Mouse (Mus musculus) embryo, embryonic 11 days (tissue): Measurements from ENCODE around the gene Plch1.

Experiments used
- DNase-seq: peaks from one replicate; pipeline ENCODE4 v3.0.0-alpha.2; 2015

The Plch1 gene

GRCm38 (mm10) chr3:63852828-63853227 lies 46.4 kb downstream of the Plch1 start:
- no peak for DNase-seq

DNA sequence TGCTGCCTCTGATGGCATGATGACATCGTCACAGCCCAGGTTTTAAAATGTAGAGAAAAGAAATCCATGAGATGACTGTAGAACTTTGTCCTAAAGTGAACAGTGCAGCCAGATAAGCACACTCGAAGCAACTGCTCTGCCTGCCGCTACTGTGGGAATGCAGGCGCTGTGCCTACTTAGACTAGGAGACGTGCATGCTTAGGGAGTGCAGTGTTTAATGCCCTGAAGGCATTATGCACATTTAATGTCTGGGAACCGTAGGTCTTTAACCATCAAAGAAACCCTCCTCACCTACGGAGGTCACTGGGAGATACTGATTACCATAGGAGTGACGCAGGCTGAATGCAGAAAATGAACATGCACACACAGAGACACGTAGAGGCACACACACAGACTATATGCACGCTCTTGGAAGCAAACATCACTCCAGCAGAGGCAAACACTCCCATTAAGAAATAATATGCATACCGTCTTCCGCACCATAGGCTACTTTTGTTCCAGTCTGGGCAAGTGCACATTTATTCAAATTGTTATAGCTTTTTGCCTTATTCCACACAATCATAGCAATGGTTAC lies 48.1 kb downstream of the Plch1 start:
- no peak for DNase-seq

GRCm38 (mm10) chr3:63849765-63850346 lies 49.4 kb downstream of the Plch1 start:
- no peak for DNase-seq

DNA sequence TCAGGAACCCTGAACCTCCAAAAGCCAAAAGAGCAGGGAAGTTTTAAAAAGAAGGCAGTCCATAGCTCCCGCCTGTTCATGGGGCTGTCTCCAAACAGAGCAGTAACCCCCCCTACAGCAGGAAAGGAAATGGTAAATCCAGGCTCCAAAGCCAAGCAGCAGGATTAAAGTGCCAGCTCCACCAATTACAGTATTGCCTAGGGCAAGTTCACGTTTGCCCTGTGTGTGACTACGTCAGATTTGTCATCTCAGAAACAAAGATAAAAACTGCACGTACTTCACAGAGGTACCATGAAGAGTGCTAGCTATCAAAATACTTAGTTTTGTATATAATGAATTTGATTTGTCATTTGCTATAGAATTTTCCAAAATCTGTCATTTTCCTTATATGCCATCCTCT lies 55.1 kb downstream of the Plch1 start:
- peak; percentile 20 for DNase-seq

GRCm38 (mm10) chr3:63842436-63842835 lies 56.8 kb downstream of the Plch1 start:
- DNase-seq = peak; percentile 22

DNA sequence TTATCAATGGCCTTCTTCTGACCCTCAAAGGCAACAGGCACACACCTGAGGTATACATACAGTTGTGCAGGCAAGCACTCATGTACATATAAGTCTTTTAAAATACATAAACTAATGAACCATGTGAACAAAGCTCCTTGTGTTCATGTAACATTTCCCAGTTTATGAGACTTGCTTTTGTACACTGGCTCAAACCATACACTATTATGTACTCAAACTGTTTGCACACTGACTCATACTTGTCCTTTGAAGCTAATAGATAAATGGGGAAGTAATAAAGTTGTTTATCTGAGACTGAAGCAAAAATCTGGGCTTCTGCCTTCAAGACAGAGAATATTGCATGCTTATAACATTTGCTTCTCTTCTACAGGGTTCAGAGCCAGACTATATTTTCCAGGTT lies 61.5 kb downstream of the Plch1 start:
- DNase-seq = no peak

- DNase-seq = no peak
These were observed 62.2 kb downstream of the Plch1 start for GRCm38 (mm10) chr3:63836937-63837632.

DNA sequence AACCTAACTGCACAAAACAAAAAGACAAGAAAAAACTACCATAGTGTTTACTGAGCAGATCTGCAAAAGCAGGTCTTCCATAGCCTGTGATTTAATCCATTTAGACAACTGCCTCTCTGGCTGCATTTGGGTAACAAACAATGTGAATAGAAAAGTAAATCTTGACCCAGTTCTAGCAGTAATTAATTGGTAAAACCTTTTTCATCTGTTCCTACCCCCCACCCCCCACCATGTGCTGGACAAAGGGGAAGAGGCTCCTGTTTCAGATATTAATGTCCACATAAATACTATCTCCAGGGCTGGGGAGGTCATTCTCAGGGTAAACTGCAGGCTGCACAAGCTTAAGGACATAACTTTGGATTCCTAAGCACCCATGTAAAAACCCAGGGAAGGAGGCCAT lies 63.5 kb downstream of the Plch1 start:
- DNase-seq = no peak

- DNase-seq = no peak
These were observed 75.3 kb downstream of the Plch1 start for GRCm38 (mm10) chr3:63823874-63824400.

DNA sequence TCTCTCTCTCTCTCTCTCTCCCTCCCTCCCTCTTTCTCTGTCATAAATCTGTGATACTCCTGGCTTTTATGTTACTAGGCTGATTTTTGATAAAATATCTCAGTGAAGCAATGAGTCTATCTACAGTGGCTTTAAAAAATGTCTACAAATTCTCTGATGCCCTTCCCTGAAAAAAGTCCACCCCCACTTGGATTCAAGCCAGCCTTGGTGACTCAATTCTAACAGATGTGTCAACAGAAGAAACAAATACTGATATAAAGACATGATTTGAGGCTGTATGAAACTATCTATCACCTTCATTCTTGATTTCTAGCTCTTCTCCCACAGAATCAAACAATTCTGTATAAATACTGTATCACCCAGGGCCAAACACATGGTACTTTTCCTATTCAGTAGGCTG lies 76.6 kb downstream of the Plch1 start:
- no peak for DNase-seq

GRCm38 (mm10) chr3:63815131-63815530 lies 84.1 kb downstream of the Plch1 start:
- no peak for DNase-seq

DNA sequence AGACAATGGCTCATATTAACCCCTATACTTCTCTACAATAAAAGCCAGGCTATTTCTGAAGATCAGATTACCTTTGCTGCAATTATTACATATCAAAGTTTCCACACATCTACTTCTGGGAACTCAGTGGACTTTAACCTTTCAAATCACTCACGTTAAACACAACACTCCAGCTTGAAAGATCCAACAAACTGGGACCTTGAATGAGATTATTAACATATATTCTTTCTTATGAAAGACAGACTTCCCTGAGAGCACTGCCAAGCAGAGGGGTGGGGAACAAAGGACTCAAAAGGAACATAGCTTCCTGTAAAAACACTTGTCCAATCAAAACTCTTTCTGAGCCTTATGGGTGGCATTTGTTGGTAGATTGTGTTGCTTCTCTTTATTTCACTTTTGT lies 85.1 kb downstream of the Plch1 start:
- DNase-seq = no peak

DNA sequence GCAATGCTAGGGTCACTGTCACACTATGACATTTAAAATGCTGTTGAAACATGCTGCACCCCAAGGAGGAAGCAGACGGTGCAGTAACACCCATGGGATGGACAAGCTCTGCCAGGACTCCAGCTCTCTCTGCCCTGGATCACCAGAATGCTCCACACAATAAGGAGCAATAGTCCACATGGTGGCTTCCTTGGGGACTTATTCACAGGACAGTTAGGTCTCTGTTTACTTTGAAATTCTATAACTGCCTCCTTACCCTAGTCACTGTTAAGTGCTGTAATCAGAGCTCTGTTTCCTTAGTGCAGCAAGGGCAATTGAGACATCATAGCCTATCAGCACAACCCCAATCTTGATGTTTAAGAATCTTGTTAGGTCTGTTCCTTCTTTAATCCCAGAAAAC lies 92.4 kb downstream of the Plch1 start:
- no peak for DNase-seq

- DNase-seq = no peak
These were observed 93.8 kb downstream of the Plch1 start for GRCm38 (mm10) chr3:63805496-63805895.

DNA sequence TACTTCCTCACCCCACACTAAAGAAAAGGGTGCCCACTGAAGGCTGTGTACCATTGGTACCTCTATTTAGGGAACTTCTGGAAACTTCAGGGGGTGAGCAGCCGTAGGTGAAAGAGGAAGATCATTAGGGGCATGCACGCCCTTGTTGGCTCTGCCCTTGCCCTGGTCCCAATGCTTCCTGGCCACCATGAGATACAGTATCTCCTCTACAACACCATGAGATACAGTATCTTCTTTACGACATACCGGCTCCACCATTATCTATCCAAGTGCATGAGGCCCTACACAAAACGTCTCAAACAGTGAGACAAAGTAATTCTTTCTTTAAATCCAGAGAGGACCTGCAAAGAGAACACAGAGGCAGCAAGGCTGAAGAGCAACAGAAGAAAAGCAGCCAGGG lies 98.6 kb downstream of the Plch1 start:
- DNase-seq = no peak

- DNase-seq = peak; percentile 22
These were observed 112.4 kb downstream of the Plch1 start for GRCm38 (mm10) chr3:63786805-63787365.

DNA sequence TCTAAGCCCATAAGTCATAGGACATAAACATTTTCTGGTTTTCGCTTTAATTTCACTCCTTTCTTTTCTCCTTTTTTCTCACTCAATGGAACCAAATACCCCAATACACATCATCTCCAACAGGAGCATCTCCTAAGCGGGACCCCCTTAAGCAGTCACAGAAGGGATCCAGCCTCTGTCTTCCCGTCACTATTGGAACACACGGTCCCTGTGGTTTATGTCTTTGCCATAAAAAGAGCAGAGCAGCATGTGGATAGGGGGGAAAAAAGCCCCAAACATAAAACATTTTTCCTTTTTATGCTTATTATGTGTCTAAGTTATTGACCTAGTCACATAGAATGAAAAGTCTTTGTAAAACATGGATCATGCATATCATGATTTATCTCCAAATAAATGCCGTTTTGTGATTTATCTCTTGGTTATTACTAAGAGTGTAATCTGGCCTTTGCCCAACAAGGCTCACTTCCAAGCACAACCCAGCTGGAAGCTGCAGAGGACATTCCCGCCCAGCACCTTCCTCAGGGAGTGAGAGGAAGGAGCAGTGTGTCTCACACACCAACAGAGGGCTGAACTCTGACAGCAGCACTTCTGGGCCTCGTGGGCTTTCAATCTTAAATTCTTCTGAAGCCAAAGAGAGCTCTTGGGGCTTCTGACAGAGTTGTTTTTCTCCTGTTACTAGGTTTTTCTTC lies 126.5 kb downstream of the Plch1 start:
- no peak for DNase-seq

- no peak for DNase-seq
These were observed 138.5 kb downstream of the Plch1 start for GRCm38 (mm10) chr3:63760821-63761220.

GRCm38 (mm10) chr3:63740073-63740472 lies 159.2 kb downstream of the Plch1 start:
- DNase-seq = peak; percentile 19

DNA sequence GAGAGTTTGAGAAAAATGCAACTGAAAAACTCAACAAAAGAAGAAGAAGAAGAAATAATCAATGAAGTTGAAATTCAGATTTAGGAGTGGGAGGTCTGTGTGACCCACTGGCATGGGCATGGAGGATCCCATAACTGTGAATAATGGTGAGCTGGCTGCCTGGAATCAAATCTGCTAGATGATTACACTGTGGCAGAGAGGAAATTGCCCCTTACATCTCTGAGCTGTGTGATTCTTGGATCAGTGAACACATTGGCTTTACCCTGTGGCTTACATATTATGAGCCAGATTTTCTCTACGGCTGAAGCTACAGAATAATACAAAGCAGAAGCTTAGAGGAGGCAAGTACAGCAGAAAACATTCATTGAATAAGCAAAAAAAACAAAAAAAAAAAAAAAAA lies 170.9 kb downstream of the Plch1 start:
- DNase-seq = no peak

- no peak for DNase-seq
These were observed 172.5 kb downstream of the Plch1 start for GRCm38 (mm10) chr3:63726667-63727342.

GRCm38 (mm10) chr3:63693694-63694093 lies 205.6 kb downstream of the Plch1 start:
- no peak for DNase-seq

DNA sequence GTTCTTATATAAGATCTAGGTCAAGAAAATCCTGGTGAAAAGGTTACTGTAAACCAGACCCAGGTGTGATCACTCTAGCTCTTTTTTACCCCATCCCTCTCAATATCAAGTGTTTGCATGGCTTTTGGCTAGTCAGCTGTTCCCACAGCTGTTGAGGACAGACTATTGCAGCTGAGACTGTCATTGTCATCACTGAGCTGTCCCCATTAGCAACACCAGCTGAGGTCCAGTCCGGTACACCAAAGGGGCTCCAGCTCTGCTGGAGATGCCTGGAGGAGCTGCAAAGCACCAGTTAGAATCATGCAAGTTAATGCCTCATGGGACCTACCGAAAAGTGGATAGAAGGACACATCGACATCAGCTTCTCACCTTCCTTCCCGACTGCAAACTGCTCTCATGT lies 206.5 kb downstream of the Plch1 start:
- DNase-seq = peak; percentile 5
